31 mouse cellular contexts compared by ENCODE assay signal in genomic region chr13:9737024-9737423, GRCm38 (mm10). TPM values are rescaled to one million over a fixed set of nuclear protein-coding genes. Genes with fewer than 3 reads are reported as not detected.
DNase-seq lines count a peak whose midpoint lies in the region; ATAC-seq and TF ChIP-seq lines count a peak whose summit lies in the region.
"Had no signal": no experiment of that assay in that cellular context is flagged by ENCODE, and none has a peak within 500 bp of the region (broad histone marks: within the 10 kb centered on the region; RNA-seq: fewer than 3 reads in every experiment).

No protein-coding gene starts in this region.

- no peak for TF ChIP-seq POLR2A in lung, adult 2 months (IDR thresholded peaks at IDR 0.05; ENCODE audit: borderline replicate concordance, extremely low read depth, low read depth, low read length)

- H3K4me3 ChIP-seq in kidney, embryonic 16.5 days (ENCODE audit: low read length) = no peak overlapping the region
- no peak overlapping the region for H3K4me3 ChIP-seq in lung, adult 2 months (replicated peaks; ENCODE audit: extremely low read depth, low read depth, low read length)
- H3K4me3 ChIP-seq: embryonic facial prominence, embryonic 13.5 days; forebrain, embryonic 10.5 days; hindbrain, embryonic 12.5 days; intestine, embryonic 15.5 days; left cerebral cortex, adult 2 months; limb, embryonic 15.5 days; lung, embryonic 15.5 days; midbrain, embryonic 12.5 days; myocyte; neural tube, embryonic 12.5 days had no signal

- no peak for TF ChIP-seq CTCF in lung, adult 2 months (IDR thresholded peaks at IDR 0.05; ENCODE audit: insufficient read depth, low read length)

- no peak overlapping the region for H3K9ac ChIP-seq in kidney, embryonic 16.5 days (replicated peaks; ENCODE audit: low read length)
- H3K9ac ChIP-seq: embryonic facial prominence, embryonic 13.5 days; hindbrain, embryonic 12.5 days; intestine, embryonic 15.5 days; limb, embryonic 15.5 days; liver, embryonic 14.5 days; lung, embryonic 15.5 days; midbrain, embryonic 12.5 days; neural tube, embryonic 12.5 days had no signal

- no peak overlapping the region for H3K27ac ChIP-seq in kidney, embryonic 16.5 days (ENCODE audit: low read length)
- H3K27ac ChIP-seq: embryonic facial prominence, embryonic 13.5 days; forebrain, embryonic 10.5 days; hindbrain, embryonic 12.5 days; hindbrain, postnatal 0 days; intestine, embryonic 15.5 days; left cerebral cortex, adult 2 months; limb, embryonic 15.5 days; liver, embryonic 14.5 days; lung, embryonic 15.5 days; midbrain, embryonic 12.5 days; neural tube, embryonic 12.5 days; stomach, postnatal 0 days had no signal

- no peaks in the 10 kb centered on the region for H3K27me3 ChIP-seq in kidney, embryonic 16.5 days (ENCODE audit: insufficient read depth, low read length)
- H3K27me3 ChIP-seq: embryonic facial prominence, embryonic 13.5 days; hindbrain, embryonic 12.5 days; intestine, embryonic 15.5 days; limb, embryonic 15.5 days; lung, embryonic 15.5 days; midbrain, embryonic 12.5 days; neural tube, embryonic 12.5 days had no signal

- H3K9me3 ChIP-seq in kidney, embryonic 16.5 days (ENCODE audit: low read length) = no peaks in the 10 kb centered on the region
- H3K9me3 ChIP-seq: embryonic facial prominence, embryonic 13.5 days; forebrain, embryonic 10.5 days; hindbrain, embryonic 12.5 days; intestine, embryonic 15.5 days; limb, embryonic 15.5 days; lung, embryonic 15.5 days; midbrain, embryonic 12.5 days; neural tube, embryonic 12.5 days had no signal

- no peak for ATAC-seq in kidney, embryonic 16.5 days (ENCODE audit: low FRiP score, low TSS enrichment)
- ATAC-seq: CD4-positive, CD25-positive, alpha-beta regulatory T cell, adult 4 months; forebrain, embryonic 16.5 days; hindbrain, postnatal 0 days; intestine, embryonic 15.5 days had no signal

- 78% methylated on average over 5 of the region's 5 CpGs for WGBS in kidney, embryonic 16.5 days
- WGBS in lung, adult 2 months = 44% methylated on average over 5 of the region's 5 CpGs

- no peaks in the 10 kb centered on the region for H3K4me1 ChIP-seq in kidney, embryonic 16.5 days (ENCODE audit: insufficient read depth, low read length)
- peaks cover 8% of the 10 kb centered on the region for H3K4me1 ChIP-seq in lung, adult 2 months (ENCODE audit: control insufficient read depth, insufficient read depth, low read length)
- H3K4me1 ChIP-seq: embryonic facial prominence, embryonic 13.5 days; hindbrain, embryonic 12.5 days; intestine, embryonic 15.5 days had no signal

- H3K36me3 ChIP-seq in kidney, embryonic 16.5 days (ENCODE audit: insufficient read depth, low read length) = 0 out of 2 replicates have a peak, but pooled peaks cover 3% of the 10 kb centered on the region
- H3K36me3 ChIP-seq: intestine, embryonic 15.5 days; lung, embryonic 15.5 days had no signal

- no peak overlapping the region for H3K4me2 ChIP-seq in kidney, embryonic 16.5 days (replicated peaks; ENCODE audit: low read depth, low read length)
- H3K4me2 ChIP-seq: embryonic facial prominence, embryonic 13.5 days; hindbrain, embryonic 12.5 days; intestine, embryonic 15.5 days; limb, embryonic 15.5 days; lung, embryonic 15.5 days; midbrain, embryonic 12.5 days; neural tube, embryonic 12.5 days had no signal

- DNase-seq in heart, adult 11 months = peak; percentile 91
- no peak for DNase-seq in heart, postnatal 4 days
- DNase-seq in kidney, postnatal 14 days = peak; percentile 26
- peak; percentile 14 for DNase-seq in lung, postnatal 10 days
- DNase-seq in lung, adult 2 months = no peak
- DNase-seq in brain, adult 2 months (ENCODE audit: low read depth, low spot score) = peak; percentile 32
- DNase-seq in ovary, postnatal 36 days (ENCODE audit: low spot score) = no peak
- DNase-seq: cerebellum, adult 11-12 months; cerebellum, adult 9-11 months; gastrocnemius, postnatal 14 days; heart, postnatal 14 days; kidney, adult 9 months; right cerebral cortex, postnatal 4 days; thymus, adult 18-20 months; thymus, postnatal 36 days had no signal

RNA-seq across cellular contexts. Expression of gene Zmynd11, which starts 28.1 kb away (rescaled TPM):
- 100 to 1,000 TPM; 152 to 155 TPM for total RNA-seq in heart, postnatal 4 days (2021)
- polyA plus RNA-seq in kidney, embryonic 16.5 days (2015; fragmentation: Nextera tagmentation; extraction: Ambion mirVana) = 95.0 and 101 TPM in 2 replicates
- polyA plus RNA-seq in lung, adult 2 months (2012; rRNA removed) = 47.9 and 62.0 TPM in 2 replicates

Comparison
In these comparisons a context has a peak if more than half of its experiments do, and no peak if none do; other contexts are left out.
1. DNase-seq: peak in heart, adult 11 months (single experiment), kidney, postnatal 14 days (single experiment), lung, postnatal 10 days (single experiment) and brain, adult 2 months (single experiment); none in heart, postnatal 4 days (single experiment), lung, adult 2 months (single experiment) and ovary, postnatal 36 days (single experiment).